Comparison of ENCODE assay signal across 13 mouse cellular contexts in genomic region chr13:109236047-109236446, GRCm38 (mm10).
DNase-seq lines count a peak whose midpoint lies in the region.
"Had no signal": no experiment of that assay in that cellular context is flagged by ENCODE, and none has a peak within 500 bp of the region (broad histone marks: within the 10 kb centered on the region; RNA-seq: fewer than 3 reads in every experiment).

No protein-coding gene starts in this region.

- peak; percentile 90 for DNase-seq in heart, adult 11 months
- DNase-seq in heart, postnatal 36 days: no peak
- DNase-seq in lung, postnatal 10 days: peak; percentile 18
- DNase-seq in lung, postnatal 14 days: no peak
- DNase-seq in gonadal fat pad, adult 2 months (ENCODE audit: low read depth): peak; percentile 92
- peak; percentile 51 for DNase-seq in right cerebral cortex, postnatal 25 days
- DNase-seq in spleen, postnatal 4 days (ENCODE audit: low spot score in 2 of 2): no peak
- no peak for DNase-seq in thymus, postnatal 36 days
- DNase-seq: cerebellum, adult 9-11 months; gastrocnemius, postnatal 14 days; kidney, adult 18-20 months; lung, adult 18-20 months; thymus, postnatal 14 days had no signal

- intact Hi-C loops in heart, postnatal 36 days (cut with DNase I): loop anchor here (10.0 kb wide), 1 partner anchor 669 kb away; no protein-coding TSS in a partner anchor

Comparison
In these comparisons a context has a peak if more than half of its experiments do, and no peak if none do; other contexts are left out.
1. DNase-seq: peak in heart, adult 11 months (single experiment), lung, postnatal 10 days (single experiment), gonadal fat pad, adult 2 months (single experiment) and right cerebral cortex, postnatal 25 days (single experiment); none in heart, postnatal 36 days (0 of 2), lung, postnatal 14 days (single experiment), spleen, postnatal 4 days (0 of 2) and thymus, postnatal 36 days (0 of 2).